Comparison of ENCODE assay signal across 8 mouse cellular contexts in genomic region chr15:82015392-82016100, GRCm38 (mm10). TPM values are rescaled to one million over a fixed set of nuclear protein-coding genes. Genes with fewer than 3 reads are reported as not detected.
A peak's percentile ranks its signal among the peaks of the same experiment; 100 is the strongest.
DNase-seq lines count a peak whose midpoint lies in the region; ATAC-seq lines count a peak whose summit lies in the region.

No protein-coding gene starts in this region.

- no peaks in the 10 kb centered on the region for H3K9me3 ChIP-seq in heart, embryonic 10.5 days
- H3K9me3 ChIP-seq in kidney, embryonic 15.5 days (replicated peaks) = no peaks in the 10 kb centered on the region
- no peaks in the 10 kb centered on the region for H3K9me3 ChIP-seq in liver, embryonic 16.5 days (replicated peaks; ENCODE audit: control insufficient read depth, low read length)
- no peaks in the 10 kb centered on the region for H3K9me3 ChIP-seq in neural tube, embryonic 12.5 days

- peak; percentile 45 for DNase-seq in 416B (ENCODE audit: low read depth)
- peak; percentile 41 for DNase-seq in NIH3T3 (ENCODE audit: low read depth)
- peak; percentile 44 to 51 for DNase-seq in cerebellum, postnatal 36 days
- DNase-seq in heart, embryonic 10.5 days (ENCODE audit: low spot score) = peak; percentile 80
- peak; percentile 24 for DNase-seq in urinary bladder, postnatal 25 days (ENCODE audit: low spot score)

- ATAC-seq in kidney, embryonic 15.5 days (replicated peaks; ENCODE audit: low FRiP score) = peak; percentile 26
- ATAC-seq in liver, embryonic 16.5 days (ENCODE audit: low read depth) = no peak
- ATAC-seq in neural tube, embryonic 12.5 days (ENCODE audit: low FRiP score, low read depth) = peak; percentile 6; the same call in 1 of the 2 replicates

- no peaks in the 10 kb centered on the region for H3K27me3 ChIP-seq in heart, embryonic 10.5 days (ENCODE audit: insufficient read depth, poor library complexity, severe bottlenecking)
- H3K27me3 ChIP-seq in kidney, embryonic 15.5 days = no peaks in the 10 kb centered on the region
- H3K27me3 ChIP-seq in liver, embryonic 16.5 days (ENCODE audit: control insufficient read depth, insufficient read depth, low read depth, low read length) = no peaks in the 10 kb centered on the region
- no peaks in the 10 kb centered on the region for H3K27me3 ChIP-seq in neural tube, embryonic 12.5 days (replicated peaks)

- H3K9ac ChIP-seq in kidney, embryonic 15.5 days = peak overlapping the region; percentile 89
- peak overlapping the region; percentile 83 for H3K9ac ChIP-seq in liver, embryonic 16.5 days (ENCODE audit: low read depth, low read length)
- peak overlapping the region; percentile 84 for H3K9ac ChIP-seq in neural tube, embryonic 12.5 days

- H3K4me1 ChIP-seq in heart, embryonic 10.5 days = peaks cover 29% of the 10 kb centered on the region
- peaks cover 32% of the 10 kb centered on the region for H3K4me1 ChIP-seq in kidney, embryonic 15.5 days
- H3K4me1 ChIP-seq in liver, embryonic 16.5 days (ENCODE audit: control insufficient read depth, low read depth, low read length) = peaks cover 23% of the 10 kb centered on the region
- H3K4me1 ChIP-seq in neural tube, embryonic 12.5 days = peaks cover 13% of the 10 kb centered on the region

- H3K4me2 ChIP-seq in kidney, embryonic 15.5 days = peak overlapping the region; percentile 91
- peak overlapping the region; percentile 97 for H3K4me2 ChIP-seq in liver, embryonic 16.5 days (ENCODE audit: low read depth, low read length)
- peak overlapping the region; percentile 92 for H3K4me2 ChIP-seq in neural tube, embryonic 12.5 days (replicated peaks)

- WGBS in heart, embryonic 10.5 days = under 1% methylated on average over 39 of the region's 39 CpGs
- under 1% methylated on average over 39 of the region's 39 CpGs for WGBS in kidney, embryonic 15.5 days
- WGBS in liver, embryonic 16.5 days (ENCODE audit: insufficient replicate concordance) = under 1% methylated on average over 35 of the region's 39 CpGs
- whole genome bisulfite sequencing in neural tube, embryonic 12.5 days = under 1% methylated on average over 39 of the region's 39 CpGs

- peak overlapping the region; percentile 90 for H3K27ac ChIP-seq in heart, embryonic 10.5 days
- peak overlapping the region; percentile 84 for H3K27ac ChIP-seq in kidney, embryonic 15.5 days
- H3K27ac ChIP-seq in liver, embryonic 16.5 days (ENCODE audit: low read length) = peak overlapping the region; percentile 73
- H3K27ac ChIP-seq in neural tube, embryonic 12.5 days = peak overlapping the region; percentile 37; the same call in 1 of the 2 replicates

- H3K36me3 ChIP-seq in heart, embryonic 10.5 days = peaks cover 21% of the 10 kb centered on the region
- peaks cover 16% of the 10 kb centered on the region for H3K36me3 ChIP-seq in kidney, embryonic 15.5 days
- peaks cover 6% of the 10 kb centered on the region; the same call in 1 of the 2 replicates for H3K36me3 ChIP-seq in liver, embryonic 16.5 days (ENCODE audit: control insufficient read depth, insufficient read depth)
- H3K36me3 ChIP-seq in neural tube, embryonic 12.5 days = peaks cover 11% of the 10 kb centered on the region; the same call in 1 of the 2 replicates

- peak overlapping the region; percentile 80 for H3K4me3 ChIP-seq in heart, embryonic 10.5 days
- H3K4me3 ChIP-seq in kidney, embryonic 15.5 days (replicated peaks) = peak overlapping the region; percentile 98
- peak overlapping the region; percentile 78 for H3K4me3 ChIP-seq in liver, embryonic 16.5 days (ENCODE audit: low read depth, low read length)
- H3K4me3 ChIP-seq in neural tube, embryonic 12.5 days = peak overlapping the region; percentile 88

RNA-seq across cellular contexts. Expression of gene Desi1, which starts 18.1 kb away (rescaled TPM):
- 26.7 and 27.5 TPM in 2 replicates for polyA plus RNA-seq in heart, embryonic 10.5 days (2016; fragmentation: Nextera tagmentation; extraction: Ambion mirVana)
- 25.1 and 26.3 TPM in 2 replicates for polyA plus RNA-seq in kidney, embryonic 15.5 days (2015; fragmentation: Nextera tagmentation; extraction: Ambion mirVana)
- 10.7 and 11.5 TPM in 2 replicates for polyA plus RNA-seq in liver, embryonic 16.5 days (2015; fragmentation: Nextera tagmentation; extraction: Ambion mirVana)
- 42.9 and 48.5 TPM in 2 replicates for polyA plus RNA-seq in neural tube, embryonic 12.5 days (2016; fragmentation: Nextera tagmentation; extraction: Ambion mirVana)

RNA-seq across cellular contexts. Expression of gene Xrcc6, which starts 27.9 kb away (rescaled TPM):
- polyA plus RNA-seq in heart, embryonic 10.5 days (2016; fragmentation: Nextera tagmentation; extraction: Ambion mirVana) = 98.6 and 99.8 TPM in 2 replicates
- polyA plus RNA-seq in kidney, embryonic 15.5 days (2015; fragmentation: Nextera tagmentation; extraction: Ambion mirVana) = 83.3 and 87.0 TPM in 2 replicates
- polyA plus RNA-seq in liver, embryonic 16.5 days (2015; fragmentation: Nextera tagmentation; extraction: Ambion mirVana) = 48.4 and 52.7 TPM in 2 replicates
- polyA plus RNA-seq in neural tube, embryonic 12.5 days (2016; fragmentation: Nextera tagmentation; extraction: Ambion mirVana) = 52.6 and 53.4 TPM in 2 replicates

RNA-seq across cellular contexts. Expression of gene Snu13, which starts 31.9 kb away (rescaled TPM):
- polyA plus RNA-seq in heart, embryonic 10.5 days (2016; fragmentation: Nextera tagmentation; extraction: Ambion mirVana) = 217 and 292 TPM in 2 replicates
- polyA plus RNA-seq in kidney, embryonic 15.5 days (2015; fragmentation: Nextera tagmentation; extraction: Ambion mirVana) = 272 and 286 TPM in 2 replicates
- polyA plus RNA-seq in liver, embryonic 16.5 days (2015; fragmentation: Nextera tagmentation; extraction: Ambion mirVana) = 111 and 121 TPM in 2 replicates
- 188 and 193 TPM in 2 replicates for polyA plus RNA-seq in neural tube, embryonic 12.5 days (2016; fragmentation: Nextera tagmentation; extraction: Ambion mirVana)

RNA-seq across cellular contexts. Expression of gene 1700029P11Rik, which starts 35.2 kb away (rescaled TPM):
- not detected in 2 replicates for polyA plus RNA-seq in heart, embryonic 10.5 days (2016; fragmentation: Nextera tagmentation; extraction: Ambion mirVana)
- not detected in 2 replicates for polyA plus RNA-seq in kidney, embryonic 15.5 days (2015; fragmentation: Nextera tagmentation; extraction: Ambion mirVana)
- not detected in 2 replicates for polyA plus RNA-seq in liver, embryonic 16.5 days (2015; fragmentation: Nextera tagmentation; extraction: Ambion mirVana)
- polyA plus RNA-seq in neural tube, embryonic 12.5 days (2016; fragmentation: Nextera tagmentation; extraction: Ambion mirVana) = not detected in 2 replicates

RNA-seq across cellular contexts. Expression of gene 4930407I10Rik, which starts 43.4 kb away (rescaled TPM):
- polyA plus RNA-seq in heart, embryonic 10.5 days (2016; fragmentation: Nextera tagmentation; extraction: Ambion mirVana) = not detected in 2 replicates
- 0.03 TPM in 1 of 2 replicates, not detected in the other for polyA plus RNA-seq in kidney, embryonic 15.5 days (2015; fragmentation: Nextera tagmentation; extraction: Ambion mirVana)
- not detected in 2 replicates for polyA plus RNA-seq in liver, embryonic 16.5 days (2015; fragmentation: Nextera tagmentation; extraction: Ambion mirVana)
- 0.04 TPM in 1 of 2 replicates, not detected in the other for polyA plus RNA-seq in neural tube, embryonic 12.5 days (2016; fragmentation: Nextera tagmentation; extraction: Ambion mirVana)

Comparison
In these comparisons a context has a peak if more than half of its experiments do, and no peak if none do; other contexts are left out.
1. DNase-seq: peak in every context shown above with its lines; median percentile 80 in heart, embryonic 10.5 days; 48 in cerebellum, postnatal 36 days; 45 in 416B; 41 in NIH3T3; 24 in urinary bladder, postnatal 25 days.
2. H3K27ac ChIP-seq: peak in every context shown above with its lines; median percentile 90 in heart, embryonic 10.5 days; 84 in kidney, embryonic 15.5 days; 73 in liver, embryonic 16.5 days; 37 in neural tube, embryonic 12.5 days.